Mouse (Mus musculus): ENCODE results near the gene Pot1a.

DNA sequence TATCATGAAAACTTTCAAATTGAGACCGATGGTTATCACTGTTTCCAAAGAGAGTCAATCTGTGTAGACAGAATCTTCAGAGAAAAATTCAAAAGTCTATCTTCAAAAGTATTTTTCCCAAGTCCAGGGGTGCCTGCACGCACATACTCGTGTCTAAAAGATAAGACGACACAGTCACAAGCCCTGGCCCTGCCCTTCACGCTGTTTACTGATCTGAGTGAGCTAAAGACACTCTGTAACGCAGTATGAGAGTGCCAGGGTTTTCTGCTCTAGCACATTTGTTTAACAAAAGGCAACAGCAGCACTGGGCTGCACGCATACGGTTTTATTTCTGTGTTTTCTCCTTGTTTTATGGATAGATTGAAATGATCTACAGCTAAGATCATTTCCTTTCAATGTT is 41.5 kb downstream of the Pot1a start:
- no peak for TF ChIP-seq CTCF (IDR thresholded peaks at IDR 0.05 in 2 of 3, conservative IDR thresholded peaks at IDR 0.05 in 1 of 3; ENCODE audit: control insufficient read depth in 1 of 3, insufficient read depth in 1 of 3, low read depth in 2 of 3, low read length in 3 of 3, poor library complexity in 1 of 3, severe bottlenecking in 1 of 3)
- no peak for TF ChIP-seq TBP (IDR thresholded peaks at IDR 0.05; ENCODE audit: low read depth, low read length)
- TF ChIP-seq GABPA (IDR thresholded peaks at IDR 0.05; ENCODE audit: low read depth, low read length): no peak
- TF ChIP-seq POLR2AphosphoS5 (IDR thresholded peaks at IDR 0.05; ENCODE audit: borderline replicate concordance, low read depth, low read length): no peak
- TF ChIP-seq SMC3 (IDR thresholded peaks at IDR 0.05; ENCODE audit: low read depth, low read length): no peak
- no peak for TF ChIP-seq NELFE (IDR thresholded peaks at IDR 0.05; ENCODE audit: low read depth, low read length)
- TF ChIP-seq MYB (IDR thresholded peaks at IDR 0.05; ENCODE audit: low read depth, low read length): no peak
- TF ChIP-seq CHD2 (IDR thresholded peaks at IDR 0.05; ENCODE audit: low read length): no peak

Measured in MEL (cell line).